Mouse (Mus musculus) MEL (cell line): ENCODE results near the gene Slc25a33. TPM values are rescaled to one million over a fixed set of nuclear protein-coding genes. Genes with fewer than 3 reads are reported as not detected.

Source experiments
- DNase-seq: peaks from one replicate; pipeline ENCODE4 v3.0.0; 2011; ENCODE audit warnings: low read depth, low spot score
- H3K27ac ChIP-seq: 2 replicates; pipeline ENCODE4 v1.5.1; 2012; ENCODE audit warnings: low read depth, mild to moderate bottlenecking, control low read depth, low read length, moderate library complexity; ENCODE audit not compliant: control insufficient read depth
- H3K27me3 ChIP-seq, 2 experiments: fragments of 150-350 bp in 1 of 2; sonication (generic) in 1 of 2; 2 replicates each; pipeline ENCODE4 v1.6.1; 2012; ENCODE audit warnings: low read length in 2 of 2, mild to moderate bottlenecking in 2 of 2, improper control_type of control experiment in 1 of 2, moderate library complexity in 1 of 2; ENCODE audit not compliant: insufficient read depth in 2 of 2, control insufficient read depth in 1 of 2
- H3K36me3 ChIP-seq, 2 experiments: 2 replicates each; pipeline ENCODE4 v1.6.1; 2012 to 2014; ENCODE audit warnings: low read length in 2 of 2, improper control_type of control experiment in 1 of 2, inconsistent platforms in 1 of 2, mild to moderate bottlenecking in 1 of 2; ENCODE audit not compliant: insufficient read depth in 2 of 2, control insufficient read depth in 1 of 2
- H3K4me1 ChIP-seq, 2 experiments: fragments of 150-350 bp in 1 of 2; sonication (generic) in 1 of 2; 2 replicates each; pipeline ENCODE4 v1.6.1; 2012; ENCODE audit warnings: low read length in 2 of 2, improper control_type of control experiment in 1 of 2, mild to moderate bottlenecking in 1 of 2; ENCODE audit not compliant: insufficient read depth in 2 of 2, control insufficient read depth in 1 of 2
- H3K4me3 ChIP-seq, 2 experiments: fragments of 150-350 bp in 1 of 2; sonication (generic) in 1 of 2; 2 replicates each; pipeline ENCODE4 v1.5.1; 2012; ENCODE audit warnings: low read depth in 2 of 2, low read length in 2 of 2, mild to moderate bottlenecking in 2 of 2, moderate library complexity in 2 of 2, control low read depth in 1 of 2, improper control_type of control experiment in 1 of 2; ENCODE audit not compliant: control insufficient read depth in 1 of 2, insufficient read depth in 1 of 2
- H3K79me2 ChIP-seq: 2 replicates; pipeline ENCODE4 v1.6.1; 2012; ENCODE audit warnings: mild to moderate bottlenecking, low read length, moderate library complexity; ENCODE audit not compliant: control insufficient read depth, poor library complexity, insufficient read depth
- H3K9ac ChIP-seq: 2 replicates; pipeline ENCODE4 v1.6.1; 2012; ENCODE audit warnings: low read depth, mild to moderate bottlenecking, control low read depth, low read length, moderate library complexity; ENCODE audit not compliant: control insufficient read depth, poor library complexity, severe bottlenecking
- H3K9me3 ChIP-seq: fragments of 150-350 bp; sonication (generic); replicated peaks from 2 replicates; pipeline ENCODE4 v1.6.1; 2012; ENCODE audit warnings: mild to moderate bottlenecking, low read length, improper control_type of control experiment, moderate library complexity; ENCODE audit not compliant: insufficient read depth
- BHLHE40 ChIP-seq: IDR thresholded peaks from 2 replicates; pipeline ENCODE4 v1.6.1; 2012; ENCODE audit warnings: low read depth, mild to moderate bottlenecking, inconsistent platforms, low read length, improper control_type of control experiment, borderline replicate concordance
- CTCF ChIP-seq, 3 experiments: IDR thresholded peaks in 2 of 3; conservative IDR thresholded peaks in 1 of 3; 2 replicates each; pipeline ENCODE4 v1.5.1; 2011 to 2012; ENCODE audit warnings: low read length in 3 of 3, low read depth in 2 of 3, mild to moderate bottlenecking in 2 of 3, improper control_type of control experiment in 1 of 3, inconsistent platforms in 1 of 3, mixed read lengths in 1 of 3, moderate library complexity in 1 of 3; ENCODE audit not compliant: control insufficient read depth in 1 of 3, insufficient read depth in 1 of 3, poor library complexity in 1 of 3, severe bottlenecking in 1 of 3
- E2F4 ChIP-seq: IDR thresholded peaks from 2 replicates; pipeline ENCODE4 v1.6.1; 2011; ENCODE audit warnings: low read depth, low read length, improper control_type of control experiment, borderline replicate concordance
- EP300 ChIP-seq, 2 experiments: IDR thresholded peaks; 2 replicates each; pipeline ENCODE4 v1.6.1; 2011; ENCODE audit warnings: improper control_type of control experiment in 2 of 2, low read length in 2 of 2, low read depth in 1 of 2, mild to moderate bottlenecking in 1 of 2
- ETS1 ChIP-seq: IDR thresholded peaks from 2 replicates; pipeline ENCODE4 v1.6.1; 2012; ENCODE audit warnings: low read depth, mild to moderate bottlenecking, inconsistent platforms, low read length, improper control_type of control experiment, moderate library complexity
- GABPA ChIP-seq: IDR thresholded peaks from 2 replicates; pipeline ENCODE4 v1.6.1; 2012; ENCODE audit warnings: low read depth, mild to moderate bottlenecking, inconsistent platforms, low read length, improper control_type of control experiment, moderate library complexity
- KAT2A ChIP-seq: conservative IDR thresholded peaks from 2 replicates; pipeline ENCODE4 v1.6.1; 2012; ENCODE audit warnings: low read depth, low read length, improper control_type of control experiment, inconsistent platforms
- MAFK ChIP-seq: IDR thresholded peaks from 2 replicates; pipeline ENCODE4 v1.6.1; 2011; ENCODE audit warnings: low read depth, mild to moderate bottlenecking, low read length, improper control_type of control experiment, borderline replicate concordance
- MAX ChIP-seq: IDR thresholded peaks from 2 replicates; pipeline ENCODE4 v1.6.1; 2011; ENCODE audit warnings: low read length, improper control_type of control experiment
- MEF2A ChIP-seq: IDR thresholded peaks from 2 replicates; pipeline ENCODE4 v1.6.1; 2014; ENCODE audit warnings: low read depth, mild to moderate bottlenecking, inconsistent platforms, low read length, improper control_type of control experiment; ENCODE audit not compliant: poor library complexity, insufficient replicate concordance, severe bottlenecking; ENCODE audit errors: extremely low read depth
- MYB ChIP-seq: IDR thresholded peaks from 2 replicates; pipeline ENCODE4 v1.6.1; 2011; ENCODE audit warnings: mild to moderate bottlenecking, low read depth, low read length, improper control_type of control experiment
- MYC ChIP-seq: IDR thresholded peaks from 2 replicates; pipeline ENCODE4 v1.6.1; 2011; ENCODE audit warnings: low read depth, mild to moderate bottlenecking, low read length, improper control_type of control experiment, moderate library complexity
- NELFE ChIP-seq: IDR thresholded peaks from 2 replicates; pipeline ENCODE4 v1.6.1; 2011; ENCODE audit warnings: low read depth, low read length, improper control_type of control experiment
- POLR2A ChIP-seq, 2 experiments: IDR thresholded peaks; 2 replicates each; pipeline ENCODE4 v1.6.1; 2011 to 2012; ENCODE audit warnings: low read length in 2 of 2, mild to moderate bottlenecking in 2 of 2, control low read depth in 1 of 2, improper control_type of control experiment in 1 of 2, low read depth in 1 of 2, moderate library complexity in 1 of 2; ENCODE audit not compliant: control insufficient read depth in 1 of 2, insufficient read depth in 1 of 2, poor library complexity in 1 of 2
- POLR2AphosphoS2 ChIP-seq: IDR thresholded peaks from 2 replicates; pipeline ENCODE4 v1.6.1; 2011; ENCODE audit warnings: low read length, improper control_type of control experiment
- POLR2AphosphoS5 ChIP-seq: IDR thresholded peaks from 2 replicates; pipeline ENCODE4 v1.6.1; 2012; ENCODE audit warnings: low read depth, borderline replicate concordance, mild to moderate bottlenecking, inconsistent platforms, low read length, moderate library complexity, mixed read lengths
- RAD21 ChIP-seq: IDR thresholded peaks from 2 replicates; pipeline ENCODE4 v1.6.1; 2011; ENCODE audit warnings: mild to moderate bottlenecking, low read depth, low read length, improper control_type of control experiment
- RCOR1 ChIP-seq: IDR thresholded peaks from 2 replicates; pipeline ENCODE4 v1.6.1; 2012; ENCODE audit warnings: low read depth, mild to moderate bottlenecking, inconsistent platforms, low read length, improper control_type of control experiment
- SIN3A ChIP-seq: IDR thresholded peaks from 2 replicates; pipeline ENCODE4 v1.6.1; 2012; ENCODE audit warnings: low read length, improper control_type of control experiment, inconsistent platforms
- SMC3 ChIP-seq: IDR thresholded peaks from 2 replicates; pipeline ENCODE4 v1.6.1; 2011; ENCODE audit warnings: low read depth, low read length, improper control_type of control experiment
- TBP ChIP-seq: IDR thresholded peaks from 2 replicates; pipeline ENCODE4 v1.8.0; 2011; ENCODE audit warnings: low read depth, low read length, improper control_type of control experiment
- USF2 ChIP-seq, 2 experiments: IDR thresholded peaks; 2 replicates each; pipeline ENCODE4 v1.6.1; 2011 to 2012; ENCODE audit warnings: improper control_type of control experiment in 2 of 2, low read length in 2 of 2, borderline replicate concordance in 1 of 2, inconsistent platforms in 1 of 2, low read depth in 1 of 2, mild to moderate bottlenecking in 1 of 2; ENCODE audit not compliant: insufficient read depth in 1 of 2
- ZC3H11A ChIP-seq: IDR thresholded peaks from 2 replicates; pipeline ENCODE4 v1.6.1; 2012; ENCODE audit warnings: low read depth, mild to moderate bottlenecking, inconsistent platforms, low read length, improper control_type of control experiment
- ZKSCAN1 ChIP-seq: IDR thresholded peaks from 2 replicates; pipeline ENCODE4 v1.6.1; 2012; ENCODE audit warnings: low read depth, mild to moderate bottlenecking, inconsistent platforms, low read length, improper control_type of control experiment, moderate library complexity
- ZNF384 ChIP-seq: IDR thresholded peaks from 2 replicates; pipeline ENCODE4 v1.6.1; 2012; ENCODE audit warnings: low read depth, mild to moderate bottlenecking, inconsistent platforms, low read length, improper control_type of control experiment
- polyA plus RNA-seq, 2 experiments: library from polyadenylated mRNA; stranded (reverse) in 1 of 2; unstranded in 1 of 2; fragments of >175 nt in 1 of 2; fragments of >200 nt in 1 of 2; gene quantifications; 2 replicates each; pipeline versions ENCODE4 v1.2.1 to v1.2.4; 2012; ENCODE audit warnings: low replicate concordance in 2 of 2, low read depth in 1 of 2; ENCODE audit not compliant: insufficient read length in 2 of 2, insufficient read depth in 1 of 2, missing spikeins in 1 of 2
- total RNA-seq: library from RNA; depleted of rRNA; stranded (reverse); fragments of 300-350 nt; gene quantifications from 2 replicates; pipeline ENCODE4 v1.2.3, GENCODE M21; 2012

Slc25a33 gene
- total and polyA plus RNA-seq, 3 experiments: 20.6 to 103 (median 24.8) TPM

DNA sequence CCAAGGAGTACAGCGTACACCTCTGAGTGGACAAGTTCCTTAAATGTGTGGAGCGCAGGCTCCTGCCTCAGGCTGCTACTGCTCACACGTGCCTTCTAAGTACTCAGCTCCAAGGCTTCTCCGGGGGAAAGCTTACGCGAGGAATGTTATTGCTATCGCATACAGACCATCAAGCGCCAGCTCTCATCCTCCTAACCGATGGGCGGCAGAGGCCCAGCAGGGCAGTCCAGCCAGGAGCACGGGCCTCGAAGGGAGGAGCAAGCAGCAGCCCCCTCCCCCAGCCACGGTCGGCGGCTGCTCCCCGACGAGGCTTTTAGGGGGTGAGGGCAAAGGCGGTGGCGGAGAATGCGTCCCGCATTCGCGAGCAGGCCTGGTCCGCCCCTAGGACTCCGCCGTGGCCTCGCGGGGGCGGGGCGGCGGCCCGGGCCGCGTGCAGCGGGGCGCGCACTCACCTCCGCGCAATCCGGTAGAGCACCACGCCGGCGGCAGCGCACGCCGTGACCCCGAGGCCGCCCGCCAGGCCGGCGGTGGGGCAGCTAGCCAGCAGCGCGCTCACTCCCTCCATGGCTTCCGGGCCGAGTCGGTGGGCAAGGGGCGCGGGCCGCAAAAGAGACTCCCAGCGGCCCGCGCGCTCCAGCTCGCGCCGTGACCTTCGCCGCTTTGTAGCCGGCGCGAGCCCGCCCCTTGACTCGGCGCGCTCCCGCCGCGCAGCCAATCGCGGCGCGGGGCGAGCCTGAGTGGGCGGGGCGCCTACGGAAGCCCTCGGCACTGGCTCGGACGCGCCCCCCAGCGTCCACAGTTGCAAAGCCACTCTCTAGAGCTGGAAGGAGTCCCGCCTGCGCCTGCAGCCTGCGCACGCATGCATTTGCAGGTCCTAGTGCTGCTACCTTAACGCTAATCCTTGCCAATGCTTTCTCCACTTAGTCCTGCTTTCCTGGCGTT is 36.4 kb downstream of the Slc25a33 start, which contains the start of gene Tmem201 (continued):
- TF ChIP-seq POLR2AphosphoS5 (no peak), SMC3 (peak; percentile 38), ZC3H11A (no peak), TBP (peak; percentile 22; the same call in 1 of the 2 replicates), E2F4 (no peak; the same call in 1 of the 2 replicates), MEF2A (no peak), MYB (no peak), GABPA (no peak), MAX (peak; percentile 49), MAFK (no peak), SIN3A (peak; percentile 76), ETS1 (0 out of 2 replicates have a peak, but pooled peaks have one; percentile 9), KAT2A (no peak), EP300 (IDR thresholded peaks at IDR 0.05; ENCODE audit: low read depth in 1 of 2, low read length in 2 of 2) (no peak), RAD21 (peak; percentile 26)

DNA sequence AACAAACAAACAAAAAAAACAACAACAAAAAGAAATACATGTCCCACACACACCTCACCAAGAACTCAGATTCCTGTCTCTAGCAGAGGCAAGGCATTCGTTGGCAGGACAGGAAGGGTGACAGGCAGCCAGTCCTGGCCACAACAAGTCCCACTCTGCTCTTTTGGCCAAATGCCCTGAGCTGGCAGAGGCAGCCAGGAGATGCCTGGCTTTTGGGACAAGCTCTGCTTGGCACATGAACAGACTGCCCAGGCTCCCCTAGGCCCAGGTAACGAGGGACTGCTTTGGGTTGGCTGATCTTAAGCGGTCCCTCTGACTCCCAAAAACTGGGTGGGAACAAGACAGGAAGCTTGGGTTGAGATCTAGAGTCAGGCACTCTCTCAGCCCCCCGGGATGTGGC is 37.5 kb downstream of the Slc25a33 start:
- H3K79me2 ChIP-seq: peaks cover 54% of the 10 kb centered on the region
- H3K4me3 ChIP-seq: peak overlapping the region; percentile 79 to 99
- no peaks in the 10 kb centered on the region; a peak in 2 of 4 replicates for H3K36me3 ChIP-seq
- H3K9me3 ChIP-seq: no peaks in the 10 kb centered on the region
- TF ChIP-seq SIN3A (no peak), ZNF384 (no peak), ETS1 (no peak), NELFE (no peak), CTCF (IDR thresholded peaks at IDR 0.05 in 2 of 3, conservative IDR thresholded peaks at IDR 0.05 in 1 of 3; ENCODE audit: control insufficient read depth in 1 of 3, insufficient read depth in 1 of 3, low read depth in 2 of 3, low read length in 3 of 3, poor library complexity in 1 of 3, severe bottlenecking in 1 of 3) (no peak), TBP (no peak), BHLHE40 (no peak), MYC (no peak), USF2 (IDR thresholded peaks at IDR 0.05; ENCODE audit: borderline replicate concordance in 1 of 2, insufficient read depth in 1 of 2, low read depth in 1 of 2, low read length in 2 of 2) (no peak), GABPA (no peak), MYB (no peak), POLR2AphosphoS2 (no peak), ZKSCAN1 (no peak), RCOR1 (no peak), POLR2A (IDR thresholded peaks at IDR 0.05; ENCODE audit: control insufficient read depth in 1 of 2, insufficient read depth in 1 of 2, low read depth in 1 of 2, low read length in 2 of 2, poor library complexity in 1 of 2) (no peak)
- H3K9ac ChIP-seq: peak overlapping the region; percentile 86
- no peak overlapping the region for H3K27ac ChIP-seq
- DNase-seq: peak; percentile 36
- H3K4me1 ChIP-seq: peaks cover 2 to 7% of the 10 kb centered on the region in 2 experiments; a peak in 2 of 4 replicates
- H3K27me3 ChIP-seq: no peaks in the 10 kb centered on the region
